In the genomic region with DNA sequence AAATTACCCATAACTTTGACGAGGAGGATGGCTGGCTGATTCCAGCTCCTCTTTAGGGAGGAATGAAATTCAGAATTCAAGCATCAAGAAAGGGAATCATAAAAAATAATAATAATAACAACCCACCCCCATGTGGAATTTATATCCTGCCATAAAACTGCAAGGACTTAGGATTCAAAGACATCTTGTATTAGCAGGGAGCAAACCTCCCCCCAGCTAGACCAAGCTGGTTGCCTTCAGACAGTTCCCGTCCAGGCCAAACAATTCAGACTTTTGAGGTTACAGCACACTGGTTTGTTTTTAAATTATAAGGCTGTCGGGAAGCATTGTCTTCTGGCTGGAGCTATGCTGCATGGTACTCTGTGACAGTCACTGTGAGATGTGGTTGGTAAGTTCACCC, we compare ENCODE assay signal across 24 mouse cellular contexts. TPM values are rescaled to one million over a fixed set of nuclear protein-coding genes. Genes with fewer than 3 reads are reported as not detected.
DNase-seq lines count a peak whose midpoint lies in the region; ATAC-seq lines count a peak whose summit lies in the region.
"Had no signal": no experiment of that assay in that cellular context is flagged by ENCODE, and none has a peak within 500 bp of the region (broad histone marks: within the 10 kb centered on the region; RNA-seq: fewer than 3 reads in every experiment).

No protein-coding gene starts in this region.

- no peak; the same call in 1 of the 2 replicates for ATAC-seq in kidney, embryonic 14.5 days (ENCODE audit: low FRiP score, low TSS enrichment)
- ATAC-seq in kidney, embryonic 16.5 days (ENCODE audit: low FRiP score, low TSS enrichment) = peak; percentile 28; the same call in 1 of the 2 replicates
- no peak for ATAC-seq in limb, embryonic 13.5 days (ENCODE audit: low FRiP score, low read depth)
- ATAC-seq: activated CD4-positive, CD25-positive, alpha-beta regulatory T cell, adult 4 months; forebrain, embryonic 13.5 days; Patski had no signal

- no peaks in the 10 kb centered on the region for H3K36me3 ChIP-seq in kidney, embryonic 14.5 days (ENCODE audit: control insufficient read depth, insufficient read depth, low read length)
- no peaks in the 10 kb centered on the region for H3K36me3 ChIP-seq in kidney, embryonic 16.5 days (ENCODE audit: insufficient read depth, low read length)
- no peaks in the 10 kb centered on the region for H3K36me3 ChIP-seq in limb, embryonic 13.5 days
- no peaks in the 10 kb centered on the region for H3K36me3 ChIP-seq in limb, embryonic 10.5 days
- H3K36me3 ChIP-seq: embryonic facial prominence, embryonic 10.5 days; embryonic facial prominence, embryonic 12.5 days; G1E had no signal

- 11% methylated on average over 3 of the region's 3 CpGs for WGBS in kidney, embryonic 14.5 days
- 15% methylated on average over 3 of the region's 3 CpGs for WGBS in kidney, embryonic 16.5 days
- 21% methylated on average over 3 of the region's 3 CpGs for WGBS in limb, embryonic 13.5 days
- 50% methylated on average over 3 of the region's 3 CpGs for WGBS in limb, embryonic 10.5 days

- no peak for DNase-seq in kidney, adult 9 months
- DNase-seq in kidney, postnatal 36 days = no peak
- peak; percentile 45 for DNase-seq in kidney, postnatal 10 days
- DNase-seq in kidney, adult 8-10 months = no peak
- DNase-seq in limb, embryonic 10.5 days (ENCODE audit: low spot score) = no peak
- DNase-seq: adrenal gland, adult 8-10 months; adrenal gland, postnatal 14 days; adrenal gland, postnatal 36 days; B cell, adult 2 months; cerebellum, adult 11-12 months; cerebellum, adult 2 months; cerebellum, adult 9-10 months; cerebellum, postnatal 10 days; cerebellum, postnatal 25 days had no signal

- H3K27me3 ChIP-seq in kidney, embryonic 14.5 days (ENCODE audit: control insufficient read depth, insufficient read depth, low read length) = no peaks in the 10 kb centered on the region
- H3K27me3 ChIP-seq in kidney, embryonic 16.5 days (ENCODE audit: insufficient read depth, low read length) = no peaks in the 10 kb centered on the region
- no peaks in the 10 kb centered on the region for H3K27me3 ChIP-seq in limb, embryonic 13.5 days
- no peaks in the 10 kb centered on the region for H3K27me3 ChIP-seq in limb, embryonic 10.5 days (ENCODE audit: low read depth, poor library complexity, severe bottlenecking)
- H3K27me3 ChIP-seq: CH12.LX; embryonic facial prominence, embryonic 12.5 days; forebrain, embryonic 13.5 days had no signal

- H3K9ac ChIP-seq in kidney, embryonic 14.5 days (ENCODE audit: low read depth, low read length) = no peak overlapping the region
- no peak overlapping the region for H3K9ac ChIP-seq in kidney, embryonic 16.5 days (replicated peaks; ENCODE audit: low read length)
- no peak overlapping the region for H3K9ac ChIP-seq in limb, embryonic 13.5 days
- H3K9ac ChIP-seq: embryonic facial prominence, embryonic 12.5 days; forebrain, embryonic 13.5 days had no signal

- H3K4me3 ChIP-seq in kidney, embryonic 14.5 days (ENCODE audit: low read length) = no peak overlapping the region
- no peak overlapping the region for H3K4me3 ChIP-seq in kidney, embryonic 16.5 days (ENCODE audit: low read length)
- H3K4me3 ChIP-seq in limb, embryonic 13.5 days = no peak overlapping the region
- no peak overlapping the region for H3K4me3 ChIP-seq in limb, embryonic 10.5 days
- H3K4me3 ChIP-seq: embryonic facial prominence, embryonic 10.5 days; embryonic facial prominence, embryonic 12.5 days; forebrain, embryonic 13.5 days had no signal

- H3K4me1 ChIP-seq in kidney, embryonic 14.5 days (ENCODE audit: control insufficient read depth, insufficient read depth, low read length) = peaks cover 27% of the 10 kb centered on the region
- peaks cover 34% of the 10 kb centered on the region for H3K4me1 ChIP-seq in kidney, embryonic 16.5 days (ENCODE audit: insufficient read depth, low read length)
- peaks cover 44% of the 10 kb centered on the region for H3K4me1 ChIP-seq in limb, embryonic 13.5 days
- peaks cover 38% of the 10 kb centered on the region for H3K4me1 ChIP-seq in limb, embryonic 10.5 days

- H3K9me3 ChIP-seq in kidney, embryonic 14.5 days (ENCODE audit: control insufficient read depth, low read length) = no peaks in the 10 kb centered on the region
- H3K9me3 ChIP-seq in kidney, embryonic 16.5 days (ENCODE audit: low read length) = no peaks in the 10 kb centered on the region
- H3K9me3 ChIP-seq in limb, embryonic 13.5 days = no peaks in the 10 kb centered on the region
- H3K9me3 ChIP-seq in limb, embryonic 10.5 days (replicated peaks) = no peaks in the 10 kb centered on the region
- H3K9me3 ChIP-seq: embryonic facial prominence, embryonic 10.5 days; embryonic facial prominence, embryonic 12.5 days; forebrain, embryonic 13.5 days; G1E had no signal

- no peak overlapping the region for H3K4me2 ChIP-seq in kidney, embryonic 14.5 days (replicated peaks; ENCODE audit: low read depth, low read length)
- no peak overlapping the region for H3K4me2 ChIP-seq in kidney, embryonic 16.5 days (replicated peaks; ENCODE audit: low read depth, low read length)
- H3K4me2 ChIP-seq in limb, embryonic 13.5 days (replicated peaks) = no peak overlapping the region
- H3K4me2 ChIP-seq: embryonic facial prominence, embryonic 12.5 days; forebrain, embryonic 13.5 days had no signal

- peak overlapping the region; percentile 81; the same call in 1 of the 2 replicates for H3K27ac ChIP-seq in kidney, embryonic 14.5 days (ENCODE audit: low read depth, low read length)
- H3K27ac ChIP-seq in kidney, embryonic 16.5 days (ENCODE audit: low read length) = peak overlapping the region; percentile 86
- H3K27ac ChIP-seq in limb, embryonic 13.5 days = peak overlapping the region; percentile 10; the same call in 1 of the 2 replicates
- no peak overlapping the region for H3K27ac ChIP-seq in limb, embryonic 10.5 days
- H3K27ac ChIP-seq: embryonic facial prominence, embryonic 10.5 days; embryonic facial prominence, embryonic 12.5 days; forebrain, embryonic 13.5 days had no signal

RNA-seq across cellular contexts. Expression of gene Rpl10-ps3, which starts 17.8 kb away (rescaled TPM):
- 335 and 349 TPM in 2 replicates for polyA plus RNA-seq in kidney, embryonic 14.5 days (2014; fragmentation: Nextera tagmentation; extraction: Ambion mirVana)
- polyA plus RNA-seq in kidney, embryonic 16.5 days (2015; fragmentation: Nextera tagmentation; extraction: Ambion mirVana) = 279 and 349 TPM in 2 replicates
- 251 and 308 TPM in 2 replicates for polyA plus RNA-seq in limb, embryonic 13.5 days (2015; fragmentation: Nextera tagmentation; extraction: Ambion mirVana)
- 194 and 254 TPM in 2 replicates for polyA plus RNA-seq in limb, embryonic 10.5 days (2016; fragmentation: Nextera tagmentation; extraction: Ambion mirVana)
